Mouse (Mus musculus): ENCODE results near the gene Lmo1. TPM values are rescaled to one million over a fixed set of nuclear protein-coding genes. Genes with fewer than 3 reads are reported as not detected.

Lmo1 gene
- polyA plus RNA-seq (2014; fragmentation: Nextera tagmentation; extraction: Ambion mirVana) = 1.7 and 2.9 TPM in 2 replicates

DNA sequence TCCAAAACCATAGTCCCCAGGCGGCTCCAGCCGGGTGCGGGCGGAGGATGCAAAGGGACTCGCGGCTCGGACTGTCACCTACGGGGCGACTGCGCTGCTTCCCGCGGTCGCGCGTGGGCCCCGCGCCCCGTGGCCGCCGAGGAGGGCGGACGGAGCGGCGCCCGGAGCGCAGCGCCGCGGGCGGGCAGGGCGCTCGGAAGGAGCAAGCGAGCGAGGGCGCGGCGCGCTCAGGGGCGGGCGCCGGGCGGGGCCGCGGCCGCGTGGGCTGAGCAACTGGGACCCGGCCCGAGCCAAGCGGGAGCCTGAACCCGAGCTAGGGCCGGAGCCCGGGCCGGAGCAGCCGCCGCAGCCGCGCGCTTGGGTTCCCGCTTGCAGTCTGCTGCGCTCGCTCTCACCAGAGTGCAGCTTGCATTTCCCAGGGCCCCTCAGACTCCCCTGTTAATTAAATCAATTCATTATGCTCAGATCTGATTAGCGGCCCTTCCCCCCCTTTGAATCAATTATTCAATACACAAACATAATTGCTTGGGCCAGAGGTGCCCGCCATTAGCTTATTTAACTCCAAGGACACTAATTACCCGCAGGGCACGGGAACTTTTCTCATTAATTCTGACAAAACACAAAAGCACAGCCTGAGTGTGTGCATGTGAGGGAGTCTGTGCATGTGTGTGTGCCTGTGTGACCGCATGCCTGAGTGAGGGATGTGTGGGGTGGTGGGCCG is at the start of gene Lmo1:
Lmo1 (minus strand) TSS at position 259 of the 721 bp plus-strand sequence.
- DNase-seq (ENCODE audit: low spot score) = peak; percentile 60
- H3K27me3 ChIP-seq (replicated peaks; ENCODE audit: control insufficient read depth, insufficient read depth, low read length) = peaks cover 49% of the 10 kb centered on the region

GRCm38 (mm10) chr7:109221716-109222110 is 46.7 kb upstream of the Lmo1 start:
- 74% methylated on average over 15 of the region's 15 CpGs for WGBS
- DNase-seq (ENCODE audit: low spot score) = no peak
- H3K4me3 ChIP-seq (ENCODE audit: low read depth, low read length) = no peak overlapping the region

More for the DNA sequence above, at the start of gene Lmo1:
- H3K4me3 ChIP-seq (ENCODE audit: low read depth, low read length) = peak within 1 kb of the TSS; percentile 49
- no peaks in the 10 kb centered on the region for H3K9me3 ChIP-seq (ENCODE audit: control insufficient read depth, low read length)
- H3K9ac ChIP-seq (ENCODE audit: low read length) = peak within 1 kb of the TSS; percentile 14
- under 1% methylated on average over 44 of the region's 67 CpGs for WGBS
- H3K4me1 ChIP-seq (replicated peaks; ENCODE audit: control insufficient read depth, insufficient read depth, low read length) = no peaks in the 10 kb centered on the region; the same call in 1 of the 2 replicates
- H3K27ac ChIP-seq (ENCODE audit: low read depth) = no peak within 1 kb of the TSS
- peak within 1 kb of the TSS; percentile 94 for H3K4me2 ChIP-seq (ENCODE audit: low read length)
- peak; percentile 74 for ATAC-seq (replicated peaks; ENCODE audit: low FRiP score, low TSS enrichment, low read depth)
- H3K36me3 ChIP-seq (ENCODE audit: control insufficient read depth, insufficient read depth, low read length) = no peaks in the 10 kb centered on the region

GRCm38 (mm10) chr7:109220766-109221715 is 46.0 kb upstream of the Lmo1 start:
- Histone ChIP-seq H3K27me3 (replicated peaks; ENCODE audit: control insufficient read depth, insufficient read depth, low read length) (no peaks in the 10 kb centered on the region), H3K4me1 (replicated peaks; ENCODE audit: control insufficient read depth, insufficient read depth, low read length) (no peaks in the 10 kb centered on the region), H3K9me3 (ENCODE audit: control insufficient read depth, low read length) (no peaks in the 10 kb centered on the region), H3K4me3 (ENCODE audit: low read depth, low read length) (no peak overlapping the region), H3K9ac (ENCODE audit: low read length) (no peak overlapping the region), H3K36me3 (ENCODE audit: control insufficient read depth, insufficient read depth, low read length) (no peaks in the 10 kb centered on the region), H3K27ac (ENCODE audit: low read depth) (no peak overlapping the region), H3K4me2 (ENCODE audit: low read length) (no peak overlapping the region)
- DNase-seq (ENCODE audit: low spot score) (no peak), ATAC-seq (replicated peaks; ENCODE audit: low FRiP score, low TSS enrichment, low read depth) (0 out of 2 replicates have a peak, but pooled peaks have one; percentile 24)
- WGBS = 66% methylated on average over 20 of the region's 20 CpGs

More at GRCm38 (mm10) chr7:109221716-109222110, 46.7 kb upstream of the Lmo1 start:
- peak; percentile 33; the same call in 1 of the 2 replicates for ATAC-seq (replicated peaks; ENCODE audit: low FRiP score, low TSS enrichment, low read depth)
- Histone ChIP-seq H3K9me3 (ENCODE audit: control insufficient read depth, low read length) (no peaks in the 10 kb centered on the region), H3K4me2 (ENCODE audit: low read length) (no peak overlapping the region), H3K36me3 (ENCODE audit: control insufficient read depth, insufficient read depth, low read length) (no peaks in the 10 kb centered on the region), H3K9ac (ENCODE audit: low read length) (no peak overlapping the region), H3K27me3 (replicated peaks; ENCODE audit: control insufficient read depth, insufficient read depth, low read length) (no peaks in the 10 kb centered on the region), H3K27ac (ENCODE audit: low read depth) (no peak overlapping the region), H3K4me1 (replicated peaks; ENCODE audit: control insufficient read depth, insufficient read depth, low read length) (no peaks in the 10 kb centered on the region)

DNA sequence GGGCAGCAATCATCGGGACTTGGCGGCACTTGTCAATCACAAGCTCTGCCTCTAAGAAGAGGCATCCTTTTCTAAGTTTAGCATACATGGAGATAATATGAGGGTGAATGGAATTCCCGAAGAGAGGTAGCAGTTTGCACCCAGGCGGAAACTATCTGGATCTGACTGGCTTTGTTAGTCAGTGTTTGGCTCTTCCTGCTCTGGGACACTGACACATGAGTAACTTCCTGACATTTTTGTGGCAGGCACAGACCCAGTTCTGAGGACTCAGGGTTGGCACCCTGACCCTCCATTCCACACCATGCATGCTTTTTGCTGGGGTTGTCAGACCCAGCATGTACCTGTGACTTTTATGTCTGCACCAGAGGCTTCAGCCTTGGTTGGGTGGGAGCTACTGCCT is 45.0 kb upstream of the Lmo1 start:
- no peak overlapping the region for H3K4me2 ChIP-seq (ENCODE audit: low read length)
- no peaks in the 10 kb centered on the region for H3K36me3 ChIP-seq (ENCODE audit: control insufficient read depth, insufficient read depth, low read length)
- H3K4me3 ChIP-seq (ENCODE audit: low read depth, low read length) = no peak overlapping the region
- H3K9ac ChIP-seq (ENCODE audit: low read length) = no peak overlapping the region
- H3K4me1 ChIP-seq (replicated peaks; ENCODE audit: control insufficient read depth, insufficient read depth, low read length) = no peaks in the 10 kb centered on the region
- WGBS = 95% methylated on average over 4 of the region's 4 CpGs
- ATAC-seq (replicated peaks; ENCODE audit: low FRiP score, low TSS enrichment, low read depth) (no peak), DNase-seq (ENCODE audit: low spot score) (no peak)
- no peaks in the 10 kb centered on the region for H3K9me3 ChIP-seq (ENCODE audit: control insufficient read depth, low read length)
- no peak overlapping the region for H3K27ac ChIP-seq (ENCODE audit: low read depth)
- H3K27me3 ChIP-seq (replicated peaks; ENCODE audit: control insufficient read depth, insufficient read depth, low read length) = no peaks in the 10 kb centered on the region

- no peak overlapping the region for H3K4me3 ChIP-seq (ENCODE audit: low read depth, low read length)
- no peak for DNase-seq (ENCODE audit: low spot score)
- no peaks in the 10 kb centered on the region for H3K27me3 ChIP-seq (replicated peaks; ENCODE audit: control insufficient read depth, insufficient read depth, low read length)
- no peaks in the 10 kb centered on the region for H3K9me3 ChIP-seq (ENCODE audit: control insufficient read depth, low read length)
- H3K4me1 ChIP-seq (replicated peaks; ENCODE audit: control insufficient read depth, insufficient read depth, low read length) = no peaks in the 10 kb centered on the region
- H3K27ac ChIP-seq (ENCODE audit: low read depth) = no peak overlapping the region
- H3K4me2 ChIP-seq (ENCODE audit: low read length) = no peak overlapping the region
- 58% methylated on average over 5 of the region's 5 CpGs for WGBS
- H3K9ac ChIP-seq (ENCODE audit: low read length) = no peak overlapping the region
- no peaks in the 10 kb centered on the region for H3K36me3 ChIP-seq (ENCODE audit: control insufficient read depth, insufficient read depth, low read length)
- ATAC-seq (replicated peaks; ENCODE audit: low FRiP score, low TSS enrichment, low read depth) = no peak
Measured at GRCm38 (mm10) chr7:109218977-109219271, 43.9 kb upstream of the Lmo1 start.

DNA sequence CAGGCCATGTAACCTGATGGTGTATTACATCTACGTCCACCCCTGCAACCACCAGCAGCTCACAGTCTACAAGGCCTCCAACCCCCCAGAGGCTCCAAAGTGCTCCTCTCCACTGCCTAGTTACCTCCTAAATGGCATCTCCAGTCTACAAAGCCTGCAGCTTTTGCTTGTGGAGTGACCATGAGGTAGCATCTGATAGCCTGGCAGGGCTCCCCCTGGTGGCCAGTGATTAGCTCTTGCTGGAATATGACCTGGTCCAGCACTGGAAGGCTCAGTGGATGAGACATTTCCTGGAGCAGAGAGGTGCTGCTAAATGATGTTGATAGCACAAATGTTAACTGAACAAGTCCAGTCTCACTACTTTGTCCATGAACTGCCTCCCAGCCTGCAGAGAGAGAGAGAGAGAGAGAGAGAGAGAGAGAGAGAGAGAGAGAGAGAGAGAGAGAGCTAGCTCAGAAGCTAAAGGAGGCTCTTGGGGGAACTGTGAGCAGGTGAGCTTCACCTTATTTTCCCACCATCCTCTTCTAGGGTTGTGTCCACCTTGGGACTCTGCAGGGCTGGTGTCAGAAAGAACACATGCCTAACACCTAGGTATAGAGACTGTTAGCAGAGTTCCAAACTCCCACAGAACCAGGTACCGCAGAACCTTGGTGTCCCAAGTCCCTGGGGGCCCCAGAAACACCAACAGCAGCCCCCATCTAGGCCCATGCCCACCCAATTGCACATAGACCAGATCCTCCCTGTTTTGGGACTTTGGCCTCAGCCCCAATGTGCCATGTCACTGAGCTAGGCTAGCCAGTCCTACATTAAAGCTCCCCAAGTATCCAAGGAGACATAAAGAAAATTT is 43.3 kb upstream of the Lmo1 start:
- Histone ChIP-seq H3K27me3 (replicated peaks; ENCODE audit: control insufficient read depth, insufficient read depth, low read length) (no peaks in the 10 kb centered on the region), H3K4me3 (ENCODE audit: low read depth, low read length) (no peak overlapping the region), H3K4me1 (replicated peaks; ENCODE audit: control insufficient read depth, insufficient read depth, low read length) (no peaks in the 10 kb centered on the region), H3K9ac (ENCODE audit: low read length) (no peak overlapping the region), H3K36me3 (ENCODE audit: control insufficient read depth, insufficient read depth, low read length) (no peaks in the 10 kb centered on the region), H3K9me3 (ENCODE audit: control insufficient read depth, low read length) (no peaks in the 10 kb centered on the region), H3K27ac (ENCODE audit: low read depth) (no peak overlapping the region), H3K4me2 (ENCODE audit: low read length) (no peak overlapping the region)
- peak; percentile 84 for DNase-seq (ENCODE audit: low spot score)
- WGBS = 86% methylated on average over 2 of the region's 2 CpGs
- 0 out of 2 replicates have a peak, but pooled peaks have one; percentile 69 for ATAC-seq (replicated peaks; ENCODE audit: low FRiP score, low TSS enrichment, low read depth)

DNA sequence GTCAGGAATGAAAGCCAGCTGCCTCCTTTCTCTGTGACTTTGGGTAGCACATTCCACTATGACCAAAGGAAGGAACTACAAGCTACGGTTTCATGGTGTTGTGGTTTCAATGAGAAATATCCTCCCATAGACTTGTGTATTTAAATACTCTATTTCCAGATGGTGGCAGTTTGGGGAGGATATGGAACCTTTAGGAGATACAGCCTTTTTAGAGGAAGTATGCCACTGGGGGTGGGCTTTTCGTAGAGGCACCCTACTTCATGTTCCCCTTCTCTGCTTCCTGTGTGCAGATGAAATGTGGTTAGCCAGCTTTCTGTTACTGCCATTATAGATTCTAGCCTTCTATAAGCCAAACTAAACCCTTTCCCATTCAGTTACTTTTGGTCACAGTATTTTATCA is 34.8 kb upstream of the Lmo1 start:
- H3K27ac ChIP-seq (ENCODE audit: low read depth) = no peak overlapping the region
- DNase-seq (ENCODE audit: low spot score) (no peak), ATAC-seq (replicated peaks; ENCODE audit: low FRiP score, low TSS enrichment, low read depth) (no peak)
- no peaks in the 10 kb centered on the region for H3K27me3 ChIP-seq (replicated peaks; ENCODE audit: control insufficient read depth, insufficient read depth, low read length)
- H3K4me3 ChIP-seq (ENCODE audit: low read depth, low read length) = no peak overlapping the region
- no peak overlapping the region for H3K9ac ChIP-seq (ENCODE audit: low read length)
- H3K4me1 ChIP-seq (replicated peaks; ENCODE audit: control insufficient read depth, insufficient read depth, low read length) = no peaks in the 10 kb centered on the region
- 52% methylated on average over 2 of the region's 2 CpGs for WGBS
- H3K36me3 ChIP-seq (ENCODE audit: control insufficient read depth, insufficient read depth, low read length) = no peaks in the 10 kb centered on the region
- H3K9me3 ChIP-seq (ENCODE audit: control insufficient read depth, low read length) = no peaks in the 10 kb centered on the region
- no peak overlapping the region for H3K4me2 ChIP-seq (ENCODE audit: low read length)

GRCm38 (mm10) chr7:109207811-109208210 is 32.8 kb upstream of the Lmo1 start:
- no peak for ATAC-seq (replicated peaks; ENCODE audit: low FRiP score, low TSS enrichment, low read depth)
- DNase-seq (ENCODE audit: low spot score) = no peak
- no peaks in the 10 kb centered on the region for H3K36me3 ChIP-seq (ENCODE audit: control insufficient read depth, insufficient read depth, low read length)
- H3K4me3 ChIP-seq (ENCODE audit: low read depth, low read length) = no peak overlapping the region
- no peaks in the 10 kb centered on the region for H3K9me3 ChIP-seq (ENCODE audit: control insufficient read depth, low read length)
- 87% methylated on average over 4 of the region's 4 CpGs for WGBS
- no peaks in the 10 kb centered on the region for H3K27me3 ChIP-seq (replicated peaks; ENCODE audit: control insufficient read depth, insufficient read depth, low read length)
- no peak overlapping the region for H3K9ac ChIP-seq (ENCODE audit: low read length)
- H3K4me1 ChIP-seq (replicated peaks; ENCODE audit: control insufficient read depth, insufficient read depth, low read length) = no peaks in the 10 kb centered on the region
- no peak overlapping the region for H3K27ac ChIP-seq (ENCODE audit: low read depth)
- H3K4me2 ChIP-seq (ENCODE audit: low read length) = no peak overlapping the region
